Mouse (Mus musculus) neural tube, embryonic 13.5 days (tissue): Measurements from ENCODE around the gene Slit3. TPM values are rescaled to one million over a fixed set of nuclear protein-coding genes. Genes with fewer than 3 reads are reported as not detected.

Source experiments
- ATAC-seq: fragments of 200-750 bp; cut with Nextera tagmentation; 2 replicates; pipeline ENCODE4 v1.8.0; 2017; ENCODE audit warnings: low read depth, mild to moderate bottlenecking, moderate TSS enrichment, moderate library complexity
- H3K27ac ChIP-seq: fragments of 300-500 bp; sonication (generic); replicated peaks from 2 replicates; pipeline ENCODE4 v1.5.1; 2015; ENCODE audit warnings: moderate library complexity, mild to moderate bottlenecking, inconsistent platforms
- H3K27me3 ChIP-seq: fragments of 300-500 bp; sonication (generic); 2 replicates; pipeline ENCODE4 v1.6.1; 2015; ENCODE audit warnings: mild to moderate bottlenecking, inconsistent platforms
- H3K36me3 ChIP-seq: fragments of 300-500 bp; sonication (generic); 2 replicates; pipeline ENCODE4 v1.6.1; 2015; ENCODE audit warnings: mild to moderate bottlenecking, inconsistent platforms
- H3K4me1 ChIP-seq: fragments of 300-500 bp; sonication (generic); replicated peaks from 2 replicates; pipeline ENCODE4 v1.6.1; 2015; ENCODE audit warnings: inconsistent platforms
- H3K4me2 ChIP-seq: fragments of 300-500 bp; sonication (generic); 2 replicates; pipeline ENCODE4 v1.6.1; 2015; ENCODE audit warnings: inconsistent platforms, mild to moderate bottlenecking, moderate library complexity
- H3K4me3 ChIP-seq: fragments of 300-500 bp; sonication (generic); 2 replicates; pipeline ENCODE4 v1.5.1; 2015; ENCODE audit warnings: mild to moderate bottlenecking, inconsistent platforms
- H3K9ac ChIP-seq: fragments of 300-500 bp; sonication (generic); 2 replicates; pipeline ENCODE4 v1.6.1; 2015; ENCODE audit warnings: moderate library complexity, mild to moderate bottlenecking, inconsistent platforms
- H3K9me3 ChIP-seq: fragments of 300-500 bp; sonication (generic); 2 replicates; pipeline ENCODE4 v1.6.1; 2016; ENCODE audit warnings: inconsistent platforms
- WGBS: fragments of 180-500 bp; shearing (Covaris S2); methylation state at CpG from one replicate; pipeline ENCODE4 v1.1.7; 2015; 5-methylcytosine and 5-hydroxymethylcytosine counted together
- polyA plus RNA-seq: library from polyadenylated mRNA; unstranded; fragments of >200 nt; fragmentation: Nextera tagmentation; extraction: Ambion mirVana; gene quantifications from 2 replicates; pipeline ENCODE4 v1.2.1, GENCODE M21; 2015

Slit3 gene
- polyA plus RNA-seq, 1 experiment from 2014 or later, result 31.2 TPM

DNA sequence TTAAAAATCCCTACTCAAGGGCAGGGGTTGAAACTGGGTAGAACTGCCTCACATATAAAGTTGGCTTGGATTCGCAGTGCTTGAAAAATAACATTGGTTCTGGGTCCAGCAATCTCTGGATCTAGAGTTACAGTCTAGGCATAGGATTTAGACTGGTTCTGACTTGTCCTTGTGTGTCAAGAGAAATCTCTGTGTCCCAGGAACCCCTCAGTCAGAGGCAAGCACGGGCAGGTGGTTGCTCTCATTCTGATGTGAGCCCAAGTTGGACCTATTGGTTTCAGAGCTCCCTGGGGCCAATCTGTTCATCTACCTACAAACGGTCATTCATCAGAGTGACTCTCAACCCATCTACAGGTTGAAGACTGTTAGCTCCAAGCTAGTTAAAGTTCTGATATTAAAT, 541.9 kb downstream of the Slit3 start:
- ATAC-seq, result no peak
- peaks cover 6% of the 10 kb centered on the region for H3K4me1 ChIP-seq
- H3K27me3 ChIP-seq, result peaks cover 6% of the 10 kb centered on the region; the same call in 1 of the 2 replicates
- H3K9ac ChIP-seq, result no peak overlapping the region
- no peak overlapping the region for H3K27ac ChIP-seq
- no peak overlapping the region for H3K4me3 ChIP-seq
- H3K36me3 ChIP-seq, result no peaks in the 10 kb centered on the region
- H3K9me3 ChIP-seq, result no peaks in the 10 kb centered on the region
- WGBS, result 91% methylated on average over 3 of the region's 3 CpGs
- no peak overlapping the region for H3K4me2 ChIP-seq

DNA sequence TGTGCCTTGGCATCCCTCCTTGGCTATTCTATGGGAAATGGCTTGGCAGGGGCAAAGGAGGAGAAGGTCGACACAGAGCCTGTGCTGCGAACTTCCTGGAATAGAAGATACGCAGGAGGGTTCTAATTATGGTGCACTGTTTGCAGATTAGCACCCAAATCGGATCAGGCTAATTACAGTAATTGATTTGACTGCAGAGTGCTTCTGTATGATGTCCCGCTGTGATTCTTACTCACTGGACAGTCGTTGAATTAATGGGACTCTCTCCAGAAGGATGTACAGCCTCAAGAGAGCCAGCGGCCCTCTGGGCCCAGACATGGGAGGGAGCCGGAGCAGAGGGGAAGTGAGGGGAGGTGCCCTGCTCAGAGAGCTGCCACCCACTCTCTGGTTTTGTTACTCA, 542.6 kb downstream of the Slit3 start:
- peaks cover 6% of the 10 kb centered on the region; the same call in 1 of the 2 replicates for H3K27me3 ChIP-seq
- ATAC-seq, result no peak
- 40% methylated on average over 8 of the region's 8 CpGs for WGBS

DNA sequence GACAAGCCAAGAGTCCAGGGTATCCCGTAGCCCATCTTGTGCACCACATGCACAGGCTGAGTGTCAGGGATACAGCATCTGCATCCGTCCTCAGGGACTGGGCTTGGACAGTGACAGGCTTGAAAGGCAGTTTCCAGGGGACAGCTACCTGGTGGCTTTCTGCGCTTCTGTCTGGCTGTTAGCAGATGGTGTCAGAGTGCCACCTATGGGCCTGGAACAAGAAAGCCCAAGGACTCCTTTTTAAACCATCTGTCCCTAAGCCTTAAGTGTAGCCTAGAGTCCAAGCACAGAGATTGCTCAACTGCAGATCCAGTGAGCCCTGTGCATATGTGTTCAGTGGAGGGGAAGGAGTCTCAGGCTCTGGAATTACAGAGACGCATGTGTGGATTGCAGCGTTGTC, 544.0 kb downstream of the Slit3 start:
- H3K27ac ChIP-seq, result no peak overlapping the region
- peak; percentile 41; the same call in 1 of the 2 replicates for ATAC-seq
- H3K4me3 ChIP-seq, result no peak overlapping the region
- H3K9me3 ChIP-seq, result no peaks in the 10 kb centered on the region
- H3K4me2 ChIP-seq, result no peak overlapping the region
- no peaks in the 10 kb centered on the region for H3K36me3 ChIP-seq
- WGBS, result 60% methylated on average over 5 of the region's 5 CpGs
- H3K9ac ChIP-seq, result no peak overlapping the region
- H3K27me3 ChIP-seq, result peaks cover 6% of the 10 kb centered on the region; the same call in 1 of the 2 replicates
- H3K4me1 ChIP-seq, result peaks cover 14% of the 10 kb centered on the region

More for the DNA sequence above, 542.6 kb downstream of the Slit3 start:
- Histone ChIP-seq H3K27ac (no peak overlapping the region), H3K9me3 (no peaks in the 10 kb centered on the region), H3K36me3 (no peaks in the 10 kb centered on the region), H3K4me1 (peaks cover 9% of the 10 kb centered on the region), H3K9ac (no peak overlapping the region), H3K4me3 (no peak overlapping the region), H3K4me2 (no peak overlapping the region)

DNA sequence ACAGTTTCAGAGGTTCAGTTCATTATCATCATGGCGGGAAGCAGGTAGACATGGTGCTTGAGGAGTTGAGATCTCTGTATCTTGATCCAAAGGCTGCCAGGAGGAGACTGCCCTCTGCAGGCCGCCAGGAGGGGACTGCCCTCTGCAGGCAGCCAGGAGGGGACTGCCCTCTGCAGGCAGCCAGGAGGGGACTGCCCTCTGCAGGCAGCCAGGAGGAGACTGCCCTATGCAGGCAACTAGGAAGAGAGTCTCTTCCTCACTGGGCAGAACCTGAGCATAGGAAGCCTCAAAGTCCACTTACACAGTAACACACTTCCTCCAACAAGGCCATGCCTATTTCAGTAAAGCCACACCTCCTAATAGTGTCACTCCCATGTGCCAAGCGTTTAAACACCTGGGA, 546.4 kb downstream of the Slit3 start:
- H3K4me2 ChIP-seq, result no peak overlapping the region
- H3K27me3 ChIP-seq, result peaks cover 6% of the 10 kb centered on the region; the same call in 1 of the 2 replicates
- peaks cover 18% of the 10 kb centered on the region for H3K4me1 ChIP-seq
- no peaks in the 10 kb centered on the region for H3K9me3 ChIP-seq
- no peak overlapping the region for H3K27ac ChIP-seq
- H3K4me3 ChIP-seq, result no peak overlapping the region
- 0 out of 2 replicates have a peak, but pooled peaks cover 6% of the 10 kb centered on the region for H3K36me3 ChIP-seq
- ATAC-seq, result no peak
- WGBS, result 45% methylated on average over 3 of the region's 3 CpGs
- H3K9ac ChIP-seq, result no peak overlapping the region

GRCm38 (mm10) chr11:35668138-35668537, 547.1 kb downstream of the Slit3 start:
- Histone ChIP-seq H3K27me3 (peaks cover 6% of the 10 kb centered on the region; the same call in 1 of the 2 replicates), H3K4me3 (no peak overlapping the region), H3K36me3 (0 out of 2 replicates have a peak, but pooled peaks cover 6% of the 10 kb centered on the region), H3K9me3 (no peaks in the 10 kb centered on the region), H3K27ac (no peak overlapping the region), H3K4me1 (peaks cover 18% of the 10 kb centered on the region), H3K4me2 (no peak overlapping the region), H3K9ac (no peak overlapping the region)
- 38% methylated on average over 3 of the region's 3 CpGs for WGBS
- peak; percentile 48; the same call in 1 of the 2 replicates for ATAC-seq

DNA sequence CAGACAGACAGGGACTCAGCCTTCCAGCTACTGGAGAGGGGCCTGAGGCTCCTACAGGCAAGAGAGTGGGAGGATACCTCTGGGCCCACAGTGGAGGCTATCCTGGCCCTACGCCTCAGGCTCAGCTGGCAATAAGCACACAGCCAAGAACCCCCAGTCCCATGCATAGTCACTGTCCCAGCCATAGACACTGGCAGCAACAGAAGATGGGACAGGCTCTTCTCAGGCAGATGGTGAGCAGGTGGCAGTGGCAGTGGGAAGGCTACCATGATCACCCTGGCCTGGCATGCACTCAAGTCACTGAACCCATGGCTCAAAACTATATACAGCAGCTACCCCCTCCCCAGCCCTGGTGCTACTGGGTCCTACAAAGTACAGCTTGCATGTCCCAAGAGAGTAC, 547.7 kb downstream of the Slit3 start:
- Histone ChIP-seq H3K4me2 (no peak overlapping the region), H3K9me3 (no peaks in the 10 kb centered on the region), H3K27ac (no peak overlapping the region), H3K9ac (no peak overlapping the region), H3K27me3 (peaks cover 6% of the 10 kb centered on the region; the same call in 1 of the 2 replicates), H3K4me1 (peaks cover 15% of the 10 kb centered on the region), H3K4me3 (no peak overlapping the region), H3K36me3 (0 out of 2 replicates have a peak, but pooled peaks cover 6% of the 10 kb centered on the region)
- peak; percentile 29; the same call in 1 of the 2 replicates for ATAC-seq
- WGBS, result 73% methylated on average over 1 of the region's 1 CpGs

GRCm38 (mm10) chr11:35669536-35669935, 548.5 kb downstream of the Slit3 start:
- Histone ChIP-seq H3K4me3 (no peak overlapping the region), H3K27me3 (peaks cover 6% of the 10 kb centered on the region; the same call in 1 of the 2 replicates), H3K9ac (no peak overlapping the region), H3K36me3 (0 out of 2 replicates have a peak, but pooled peaks cover 6% of the 10 kb centered on the region), H3K4me2 (no peak overlapping the region), H3K27ac (no peak overlapping the region), H3K4me1 (0 out of 2 replicates have a peak, but pooled peaks cover 12% of the 10 kb centered on the region), H3K9me3 (no peaks in the 10 kb centered on the region)
- 79% methylated on average over 5 of the region's 5 CpGs for WGBS
- no peak for ATAC-seq

DNA sequence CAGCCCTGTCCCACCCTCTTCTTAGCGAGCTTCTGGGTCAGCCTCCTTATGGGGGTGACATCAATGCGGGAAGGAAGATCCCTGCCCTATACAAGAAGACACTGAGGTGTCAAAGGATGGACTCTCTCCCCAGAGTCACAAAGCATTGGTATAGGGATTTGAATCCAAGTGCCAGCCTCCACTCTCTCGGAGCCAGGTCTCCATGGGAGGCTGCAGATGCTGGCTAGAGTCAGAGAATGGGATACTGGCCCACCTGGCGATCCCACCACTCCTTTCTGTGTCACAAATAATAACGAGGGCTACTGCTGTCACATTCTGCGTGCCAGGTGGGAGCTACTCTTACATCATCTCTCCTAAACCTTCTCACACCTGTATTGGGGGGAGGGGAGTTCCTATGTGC, 549.2 kb downstream of the Slit3 start:
- Histone ChIP-seq H3K27ac (no peak overlapping the region), H3K9ac (no peak overlapping the region), H3K4me2 (no peak overlapping the region), H3K36me3 (0 out of 2 replicates have a peak, but pooled peaks cover 6% of the 10 kb centered on the region), H3K9me3 (no peaks in the 10 kb centered on the region), H3K4me1 (0 out of 2 replicates have a peak, but pooled peaks cover 12% of the 10 kb centered on the region), H3K27me3 (peaks cover 6% of the 10 kb centered on the region; the same call in 1 of the 2 replicates), H3K4me3 (no peak overlapping the region)
- ATAC-seq, result no peak
- WGBS, result 84% methylated on average over 6 of the region's 6 CpGs

- H3K27me3 ChIP-seq, result peaks cover 5% of the 10 kb centered on the region; the same call in 1 of the 2 replicates
- no peak overlapping the region for H3K27ac ChIP-seq
- H3K4me2 ChIP-seq, result no peak overlapping the region
- H3K9ac ChIP-seq, result no peak overlapping the region
- no peak overlapping the region for H3K4me3 ChIP-seq
- 0 out of 2 replicates have a peak, but pooled peaks cover 6% of the 10 kb centered on the region for H3K36me3 ChIP-seq
- H3K4me1 ChIP-seq, result 0 out of 2 replicates have a peak, but pooled peaks cover 12% of the 10 kb centered on the region
- no peaks in the 10 kb centered on the region for H3K9me3 ChIP-seq
- WGBS, result 64% methylated on average over 3 of the region's 3 CpGs
- no peak for ATAC-seq
Observed at GRCm38 (mm10) chr11:35670746-35671145, 549.7 kb downstream of the Slit3 start.

DNA sequence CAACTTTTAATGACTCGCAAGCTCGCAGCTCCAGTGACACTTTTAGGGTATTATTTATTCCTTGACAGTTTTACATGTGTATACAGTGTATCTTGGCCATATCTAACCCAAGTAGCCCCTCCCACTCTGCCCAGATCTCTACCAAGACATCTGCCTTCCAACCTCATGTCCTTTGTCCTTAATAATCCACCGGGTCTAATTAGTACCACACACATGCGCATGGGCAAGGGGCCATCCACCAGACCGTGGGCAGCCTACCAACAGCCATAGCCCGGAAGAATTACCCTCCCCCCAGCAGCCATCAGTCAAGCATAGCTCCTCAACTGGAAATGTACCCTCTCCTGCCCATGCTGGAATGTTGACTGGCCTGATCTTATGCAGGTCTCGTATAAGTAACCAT, 552.0 kb downstream of the Slit3 start:
- Histone ChIP-seq H3K27me3 (no peaks in the 10 kb centered on the region), H3K9me3 (no peaks in the 10 kb centered on the region), H3K4me2 (no peak overlapping the region), H3K4me1 (0 out of 2 replicates have a peak, but pooled peaks cover 12% of the 10 kb centered on the region), H3K36me3 (0 out of 2 replicates have a peak, but pooled peaks cover 6% of the 10 kb centered on the region), H3K9ac (no peak overlapping the region), H3K4me3 (no peak overlapping the region), H3K27ac (no peak overlapping the region)
- WGBS, result 65% methylated on average over 7 of the region's 7 CpGs
- ATAC-seq, result 0 out of 2 replicates have a peak, but pooled peaks have one; percentile 21

DNA sequence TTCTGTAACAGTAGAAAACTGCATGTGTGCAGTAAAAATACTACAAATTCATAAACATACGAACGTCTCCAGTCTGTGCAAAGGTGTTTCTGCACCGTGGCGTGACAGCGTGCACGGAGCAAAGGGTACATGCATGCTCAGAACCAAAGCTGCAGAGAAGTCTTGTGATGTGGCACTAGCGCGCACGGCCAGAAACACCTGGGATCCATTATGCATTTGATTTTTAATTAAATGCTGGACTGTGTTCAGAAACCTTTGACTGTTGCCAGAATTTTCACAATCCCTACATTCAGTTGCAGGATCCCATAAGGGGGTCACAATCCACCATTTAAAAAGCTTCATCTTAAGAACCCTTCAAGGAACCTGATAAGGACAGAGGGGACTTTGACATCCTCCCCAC, 553.2 kb downstream of the Slit3 start:
- 91% methylated on average over 9 of the region's 9 CpGs for WGBS
- Histone ChIP-seq H3K27me3 (no peaks in the 10 kb centered on the region), H3K36me3 (0 out of 2 replicates have a peak, but pooled peaks cover 6% of the 10 kb centered on the region), H3K27ac (no peak overlapping the region), H3K9ac (no peak overlapping the region), H3K9me3 (no peaks in the 10 kb centered on the region), H3K4me3 (no peak overlapping the region), H3K4me2 (no peak overlapping the region), H3K4me1 (0 out of 2 replicates have a peak, but pooled peaks cover 4% of the 10 kb centered on the region)
- no peak for ATAC-seq

- Histone ChIP-seq H3K27me3 (no peaks in the 10 kb centered on the region), H3K9ac (no peak overlapping the region), H3K27ac (no peak overlapping the region), H3K9me3 (no peaks in the 10 kb centered on the region), H3K4me3 (no peak overlapping the region), H3K36me3 (0 out of 2 replicates have a peak, but pooled peaks cover 4% of the 10 kb centered on the region), H3K4me2 (no peak overlapping the region), H3K4me1 (no peaks in the 10 kb centered on the region)
- WGBS, result 69% methylated on average over 4 of the region's 4 CpGs
- ATAC-seq, result no peak
Observed at GRCm38 (mm10) chr11:35676744-35677143, 555.7 kb downstream of the Slit3 start.
